Mouse (Mus musculus): ENCODE results near the gene Heca. TPM values are rescaled to one million over a fixed set of nuclear protein-coding genes. Genes with fewer than 3 reads are reported as not detected.
"Not testable (repeated sequence)": the region's sequence is repeated elsewhere in the genome, so short reads cannot be mapped to it uniquely, and the experiment has no call there.

Heca gene
- polyA plus RNA-seq, 1 experiment from 2014 or later: 7.2 TPM

DNA sequence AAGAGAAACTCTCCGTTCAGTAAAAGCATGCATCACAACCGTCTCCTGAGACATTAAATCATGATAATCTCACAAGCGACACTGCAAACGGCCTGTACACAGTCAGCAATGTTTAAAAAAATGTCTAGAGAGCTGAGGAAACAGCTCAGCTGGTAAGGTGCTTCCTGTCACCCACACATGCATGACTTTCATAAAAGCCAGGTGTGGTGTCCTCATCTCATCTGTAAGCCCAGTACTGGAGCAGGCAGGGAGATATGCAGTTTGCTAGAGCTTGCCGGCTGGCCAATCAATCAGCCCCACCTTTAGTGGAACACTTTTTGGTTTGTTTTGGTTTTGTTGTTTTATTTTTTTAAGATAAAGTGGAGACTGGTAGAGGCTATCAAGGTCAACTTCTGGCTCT, 27.9 kb downstream of the Heca start:
- 91% methylated on average over 5 of the region's 5 CpGs for WGBS
- H3K9ac ChIP-seq (ENCODE audit: low read length): no peak overlapping the region
- no peak overlapping the region for H3K4me3 ChIP-seq (ENCODE audit: low read depth, low read length)
- no peaks in the 10 kb centered on the region for H3K4me1 ChIP-seq (ENCODE audit: control insufficient read depth, insufficient read depth, low read length)
- no peaks in the 10 kb centered on the region for H3K9me3 ChIP-seq (replicated peaks; ENCODE audit: control insufficient read depth, low read length)
- no peaks in the 10 kb centered on the region for H3K27me3 ChIP-seq (replicated peaks; ENCODE audit: control insufficient read depth, insufficient read depth, low read length)
- no peak for ATAC-seq
- H3K27ac ChIP-seq (ENCODE audit: low read depth, low read length): no peak overlapping the region
- H3K36me3 ChIP-seq (ENCODE audit: control insufficient read depth, insufficient read depth, low read length): peaks cover 9% of the 10 kb centered on the region
- DNase-seq (ENCODE audit: low spot score): no peak
- no peak overlapping the region for H3K4me2 ChIP-seq (ENCODE audit: low read length)

DNA sequence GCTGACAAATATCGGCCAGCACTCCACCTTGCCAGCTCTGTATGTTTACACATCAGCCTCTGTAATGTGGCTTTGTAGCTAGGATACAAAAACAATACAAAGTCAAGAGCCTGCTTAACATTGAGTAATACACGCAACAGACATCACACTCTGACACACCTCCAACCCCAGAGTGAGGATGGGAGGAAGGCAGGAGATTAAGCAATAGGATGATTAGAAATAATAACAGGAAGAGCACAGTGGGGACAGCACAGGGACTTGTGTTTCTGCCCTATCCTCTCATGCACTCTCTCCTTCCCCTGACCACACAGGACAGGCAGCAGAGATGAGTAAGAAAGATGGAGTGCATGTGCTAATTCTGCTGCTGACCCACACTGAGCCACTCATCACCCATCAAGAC, 28.8 kb downstream of the Heca start:
- Histone ChIP-seq H3K4me2 (ENCODE audit: low read length) (no peak overlapping the region), H3K36me3 (ENCODE audit: control insufficient read depth, insufficient read depth, low read length) (peaks cover 11% of the 10 kb centered on the region), H3K27ac (ENCODE audit: low read depth, low read length) (no peak overlapping the region), H3K4me1 (ENCODE audit: control insufficient read depth, insufficient read depth, low read length) (no peaks in the 10 kb centered on the region), H3K9ac (ENCODE audit: low read length) (no peak overlapping the region), H3K27me3 (replicated peaks; ENCODE audit: control insufficient read depth, insufficient read depth, low read length) (no peaks in the 10 kb centered on the region), H3K4me3 (ENCODE audit: low read depth, low read length) (no peak overlapping the region), H3K9me3 (replicated peaks; ENCODE audit: control insufficient read depth, low read length) (no peaks in the 10 kb centered on the region)
- whole genome bisulfite sequencing: 87% methylated on average over 2 of the region's 2 CpGs
- no peak for ATAC-seq
- DNase-seq (ENCODE audit: low spot score): no peak

DNA sequence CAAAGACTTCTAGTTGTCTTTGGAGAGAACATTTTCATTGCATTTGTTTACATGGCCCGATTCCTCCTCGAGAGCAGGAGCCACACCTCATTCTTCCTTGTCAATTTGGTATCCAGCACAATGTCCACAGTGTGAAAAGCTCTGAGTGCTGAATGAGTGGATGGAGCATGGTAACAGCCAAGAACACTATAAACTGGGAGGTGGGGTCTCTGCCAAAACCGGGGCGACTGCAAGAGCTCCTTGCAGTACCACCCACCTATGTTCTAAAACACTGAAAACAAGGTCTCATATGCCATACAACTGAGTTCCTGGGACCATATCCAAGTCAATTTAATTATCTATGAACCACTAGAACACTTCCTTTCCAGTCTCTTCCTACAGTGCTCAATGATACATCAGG, 39.1 kb downstream of the Heca start:
- Histone ChIP-seq H3K27me3 (replicated peaks; ENCODE audit: control insufficient read depth, insufficient read depth, low read length) (no peaks in the 10 kb centered on the region), H3K4me3 (ENCODE audit: low read depth, low read length) (no peak overlapping the region), H3K4me2 (ENCODE audit: low read length) (no peak overlapping the region), H3K27ac (ENCODE audit: low read depth, low read length) (no peak overlapping the region), H3K9me3 (replicated peaks; ENCODE audit: control insufficient read depth, low read length) (no peaks in the 10 kb centered on the region), H3K4me1 (ENCODE audit: control insufficient read depth, insufficient read depth, low read length) (no peaks in the 10 kb centered on the region), H3K9ac (ENCODE audit: low read length) (no peak overlapping the region), H3K36me3 (ENCODE audit: control insufficient read depth, insufficient read depth, low read length) (peaks cover 7% of the 10 kb centered on the region; the same call in 1 of the 2 replicates)
- WGBS: 86% methylated on average over 4 of the region's 4 CpGs
- no peak for DNase-seq (ENCODE audit: low spot score)
- no peak for ATAC-seq

DNA sequence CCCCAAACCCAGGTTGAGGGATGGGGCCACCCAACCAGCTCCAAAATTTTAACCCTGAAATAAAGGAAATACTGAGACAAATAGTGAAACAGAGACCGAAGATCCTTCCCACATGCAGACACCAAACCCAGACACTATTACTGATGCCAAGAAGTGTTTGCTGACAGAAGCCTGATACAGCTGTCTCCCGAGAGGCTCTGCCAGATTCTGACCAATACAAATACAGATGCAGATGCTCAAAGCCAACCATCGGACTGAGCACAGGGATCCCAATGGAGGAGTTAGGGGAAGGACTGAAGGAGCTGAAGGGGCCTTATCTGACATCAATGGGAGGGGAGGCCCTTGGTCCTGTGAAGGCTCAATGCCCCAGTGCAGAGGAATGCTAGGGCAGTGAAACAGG, 41.5 kb downstream of the Heca start:
- H3K9ac ChIP-seq (ENCODE audit: low read length); H3K4me3 ChIP-seq (ENCODE audit: low read depth, low read length); H3K4me1 ChIP-seq (ENCODE audit: control insufficient read depth, insufficient read depth, low read length); H3K27me3 ChIP-seq (replicated peaks; ENCODE audit: control insufficient read depth, insufficient read depth, low read length); ATAC-seq; DNase-seq (ENCODE audit: low spot score); H3K27ac ChIP-seq (ENCODE audit: low read depth, low read length); H3K4me2 ChIP-seq (ENCODE audit: low read length); H3K9me3 ChIP-seq (replicated peaks; ENCODE audit: control insufficient read depth, low read length): not testable (repeated sequence)
- WGBS: 83% methylated on average over 3 of the region's 3 CpGs
- peaks cover 11% of the 10 kb centered on the region; the same call in 1 of the 2 replicates for H3K36me3 ChIP-seq (ENCODE audit: control insufficient read depth, insufficient read depth, low read length)

DNA sequence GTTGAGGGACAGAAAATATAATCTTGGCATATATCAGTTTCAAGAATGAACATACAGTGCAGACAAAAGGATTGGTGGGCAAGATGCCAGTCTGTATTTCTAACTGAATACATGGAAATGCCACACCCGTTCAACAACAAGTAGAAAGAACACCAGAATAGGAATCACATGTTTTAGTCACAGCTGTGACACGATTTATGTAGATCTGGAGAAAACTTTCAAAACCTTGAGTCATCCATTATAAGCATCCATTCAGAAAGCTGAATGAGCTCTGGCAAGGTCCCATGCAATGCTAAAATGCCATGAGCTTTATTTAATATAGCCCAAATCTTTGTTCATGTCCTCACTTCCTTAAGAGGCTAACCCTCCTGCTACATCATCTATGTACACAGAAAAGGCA, 44.4 kb downstream of the Heca start:
- Histone ChIP-seq H3K4me3 (ENCODE audit: low read depth, low read length) (no peak overlapping the region), H3K36me3 (ENCODE audit: control insufficient read depth, insufficient read depth, low read length) (peaks cover 13% of the 10 kb centered on the region; the same call in 1 of the 2 replicates), H3K27me3 (replicated peaks; ENCODE audit: control insufficient read depth, insufficient read depth, low read length) (no peaks in the 10 kb centered on the region), H3K9ac (ENCODE audit: low read length) (no peak overlapping the region), H3K27ac (ENCODE audit: low read depth, low read length) (no peak overlapping the region), H3K9me3 (replicated peaks; ENCODE audit: control insufficient read depth, low read length) (no peaks in the 10 kb centered on the region), H3K4me2 (ENCODE audit: low read length) (no peak overlapping the region), H3K4me1 (ENCODE audit: control insufficient read depth, insufficient read depth, low read length) (no peaks in the 10 kb centered on the region)
- DNase-seq (ENCODE audit: low spot score): no peak
- 89% methylated on average over 2 of the region's 2 CpGs for WGBS
- ATAC-seq: no peak

DNA sequence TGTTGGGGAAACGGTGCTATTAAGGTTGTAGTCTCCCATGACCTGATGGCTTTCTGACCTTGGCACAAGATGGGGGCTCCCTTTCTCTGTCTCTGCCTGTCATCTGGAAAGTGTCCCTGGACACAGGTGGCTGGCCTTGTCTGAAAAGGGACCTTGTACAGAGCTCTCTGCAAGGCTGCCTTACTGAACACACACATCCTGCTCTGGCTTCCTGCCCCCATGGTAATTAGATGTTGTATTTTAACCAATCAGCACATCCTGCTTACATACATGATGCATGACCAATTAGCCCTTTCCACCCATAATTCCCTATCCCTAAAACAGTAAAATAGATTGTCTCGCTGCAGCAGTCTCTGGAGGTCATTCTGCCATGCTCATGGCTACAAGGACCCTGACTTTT, 67.1 kb downstream of the Heca start:
- Histone ChIP-seq H3K4me1 (ENCODE audit: control insufficient read depth, insufficient read depth, low read length) (no peaks in the 10 kb centered on the region), H3K27me3 (replicated peaks; ENCODE audit: control insufficient read depth, insufficient read depth, low read length) (no peaks in the 10 kb centered on the region), H3K36me3 (ENCODE audit: control insufficient read depth, insufficient read depth, low read length) (no peaks in the 10 kb centered on the region), H3K4me2 (ENCODE audit: low read length) (no peak overlapping the region), H3K4me3 (ENCODE audit: low read depth, low read length) (no peak overlapping the region), H3K9me3 (replicated peaks; ENCODE audit: control insufficient read depth, low read length) (no peaks in the 10 kb centered on the region), H3K9ac (ENCODE audit: low read length) (no peak overlapping the region), H3K27ac (ENCODE audit: low read depth, low read length) (no peak overlapping the region)
- 82% methylated on average over 2 of the region's 2 CpGs for WGBS
- ATAC-seq (no peak), DNase-seq (ENCODE audit: low spot score) (no peak)

DNA sequence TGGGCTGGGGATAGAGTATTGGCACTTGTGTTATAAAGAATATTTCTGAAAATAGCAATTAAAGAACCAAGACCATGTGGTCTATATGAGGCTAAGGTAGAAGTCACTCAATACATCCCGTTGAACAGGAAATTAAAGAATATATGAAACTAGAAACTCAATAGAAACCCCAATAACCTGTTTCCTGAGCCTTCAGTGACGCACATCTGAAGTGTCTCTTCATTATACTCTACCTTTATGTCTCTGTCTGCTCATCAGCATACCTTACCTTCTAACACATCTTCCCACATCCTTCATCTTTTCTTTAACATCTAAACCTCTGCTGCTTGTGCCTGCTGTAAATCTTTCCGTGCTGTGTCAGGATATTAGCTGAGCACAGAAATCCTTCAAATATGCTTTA, 67.8 kb downstream of the Heca start:
- no peak for DNase-seq (ENCODE audit: low spot score)
- Histone ChIP-seq H3K4me1 (ENCODE audit: control insufficient read depth, insufficient read depth, low read length) (no peaks in the 10 kb centered on the region), H3K9me3 (replicated peaks; ENCODE audit: control insufficient read depth, low read length) (no peaks in the 10 kb centered on the region), H3K9ac (ENCODE audit: low read length) (no peak overlapping the region), H3K27me3 (replicated peaks; ENCODE audit: control insufficient read depth, insufficient read depth, low read length) (no peaks in the 10 kb centered on the region), H3K4me3 (ENCODE audit: low read depth, low read length) (no peak overlapping the region), H3K36me3 (ENCODE audit: control insufficient read depth, insufficient read depth, low read length) (no peaks in the 10 kb centered on the region), H3K4me2 (ENCODE audit: low read length) (no peak overlapping the region), H3K27ac (ENCODE audit: low read depth, low read length) (no peak overlapping the region)
- no peak for ATAC-seq
- 92% methylated on average over 3 of the region's 3 CpGs for WGBS

DNA sequence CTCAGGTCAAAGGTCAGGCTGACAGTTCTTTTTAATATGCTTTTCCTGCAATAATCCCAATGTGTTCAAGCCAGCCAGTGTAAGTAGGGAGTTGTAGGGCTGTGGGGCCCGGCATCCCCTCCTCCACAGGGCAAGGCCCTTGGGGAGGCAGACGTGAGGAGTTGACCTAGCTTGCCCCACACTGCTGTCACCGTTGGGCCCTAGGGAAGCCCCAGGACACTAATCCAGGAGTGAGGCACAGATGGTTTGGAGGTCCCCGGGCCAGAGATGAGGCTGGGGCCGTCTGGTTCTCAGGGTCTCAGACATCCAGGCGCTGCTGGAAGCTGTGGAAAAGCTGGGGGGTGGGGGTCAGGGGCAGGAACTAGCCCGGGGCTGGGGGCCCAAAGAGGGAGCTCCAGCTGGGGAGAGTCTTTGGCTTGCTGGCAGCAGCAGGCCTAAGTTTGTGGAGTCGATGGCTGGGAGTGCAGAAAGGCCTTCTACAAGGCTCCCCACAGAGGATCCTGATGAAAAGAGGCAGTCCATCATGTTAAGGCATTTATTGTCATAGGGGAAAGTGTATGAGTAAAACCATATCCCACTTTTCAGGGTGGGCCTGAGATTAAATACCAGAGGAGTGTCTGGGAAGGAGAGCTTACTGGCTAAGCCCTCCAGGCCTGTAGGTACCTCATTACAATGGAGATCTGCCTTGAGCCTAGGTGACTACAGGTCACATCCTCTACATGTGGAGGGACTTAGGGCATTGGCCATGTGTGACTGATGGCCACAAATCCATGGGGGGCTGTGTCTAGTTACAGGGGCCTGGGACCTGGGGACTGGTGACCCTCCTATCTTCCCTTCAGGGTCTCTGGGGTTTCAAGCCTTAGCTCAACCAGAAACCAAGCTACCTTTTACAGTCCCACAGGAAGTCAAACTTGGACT, 69.6 kb downstream of the Heca start:
- Histone ChIP-seq H3K4me3 (ENCODE audit: low read depth, low read length) (no peak overlapping the region), H3K4me1 (ENCODE audit: control insufficient read depth, insufficient read depth, low read length) (no peaks in the 10 kb centered on the region), H3K27me3 (replicated peaks; ENCODE audit: control insufficient read depth, insufficient read depth, low read length) (no peaks in the 10 kb centered on the region), H3K9me3 (replicated peaks; ENCODE audit: control insufficient read depth, low read length) (no peaks in the 10 kb centered on the region), H3K9ac (ENCODE audit: low read length) (no peak overlapping the region), H3K27ac (ENCODE audit: low read depth, low read length) (no peak overlapping the region), H3K4me2 (ENCODE audit: low read length) (no peak overlapping the region), H3K36me3 (ENCODE audit: control insufficient read depth, insufficient read depth, low read length) (no peaks in the 10 kb centered on the region)
- ATAC-seq: no peak
- DNase-seq (ENCODE audit: low spot score): no peak
- 55% methylated on average over 8 of the region's 8 CpGs for WGBS

DNA sequence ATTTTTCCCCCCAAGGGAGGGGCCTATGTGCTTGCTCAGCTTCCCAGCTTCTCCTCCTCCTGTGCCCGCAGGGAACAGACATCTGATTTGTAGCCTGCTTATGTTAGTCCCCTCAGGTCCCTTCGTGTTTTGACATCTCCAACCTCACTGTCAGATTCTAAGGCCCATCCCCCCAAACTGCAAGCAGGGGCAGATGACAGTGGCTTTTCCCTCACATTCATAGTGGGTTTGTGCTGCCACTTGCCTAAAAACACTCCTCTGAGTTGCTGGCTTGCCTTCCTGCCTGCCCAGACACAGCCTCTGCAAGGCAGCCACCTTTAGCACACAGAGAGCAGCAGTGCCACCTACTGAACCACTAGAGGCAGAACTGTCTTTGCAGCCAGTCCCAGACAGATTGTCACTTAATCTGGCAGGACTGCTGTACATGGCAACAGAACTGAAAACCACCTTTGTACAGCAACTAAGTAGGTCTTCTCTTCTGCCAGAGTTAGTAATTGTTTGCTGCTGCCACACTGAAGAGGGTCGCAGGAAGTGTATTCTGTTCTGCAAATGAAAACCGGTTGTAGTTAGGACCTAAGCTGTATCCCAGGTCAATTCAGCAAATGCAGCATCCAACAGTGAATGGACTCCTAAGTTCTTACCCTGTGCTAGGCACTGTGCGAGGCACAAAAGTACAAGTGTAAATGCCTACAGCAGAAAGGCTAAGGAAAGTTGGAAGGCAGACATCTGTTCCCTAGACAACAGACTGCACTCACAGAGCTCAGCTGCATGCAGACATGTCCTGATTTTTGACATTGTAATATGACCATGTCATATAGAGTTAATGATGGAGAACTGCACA, 77.8 kb downstream of the Heca start:
- Histone ChIP-seq H3K36me3 (ENCODE audit: control insufficient read depth, insufficient read depth, low read length) (no peaks in the 10 kb centered on the region), H3K4me3 (ENCODE audit: low read depth, low read length) (no peak overlapping the region), H3K27me3 (replicated peaks; ENCODE audit: control insufficient read depth, insufficient read depth, low read length) (no peaks in the 10 kb centered on the region), H3K4me1 (ENCODE audit: control insufficient read depth, insufficient read depth, low read length) (no peaks in the 10 kb centered on the region), H3K9me3 (replicated peaks; ENCODE audit: control insufficient read depth, low read length) (no peaks in the 10 kb centered on the region), H3K9ac (ENCODE audit: low read length) (no peak overlapping the region), H3K4me2 (ENCODE audit: low read length) (no peak overlapping the region), H3K27ac (ENCODE audit: low read depth, low read length) (no peak overlapping the region)
- ATAC-seq (peak; percentile 97), DNase-seq (ENCODE audit: low spot score) (peak; percentile 83)
- WGBS: 25% methylated on average over 5 of the region's 5 CpGs
